22 mouse cellular contexts compared by ENCODE assay signal in the genomic region with DNA sequence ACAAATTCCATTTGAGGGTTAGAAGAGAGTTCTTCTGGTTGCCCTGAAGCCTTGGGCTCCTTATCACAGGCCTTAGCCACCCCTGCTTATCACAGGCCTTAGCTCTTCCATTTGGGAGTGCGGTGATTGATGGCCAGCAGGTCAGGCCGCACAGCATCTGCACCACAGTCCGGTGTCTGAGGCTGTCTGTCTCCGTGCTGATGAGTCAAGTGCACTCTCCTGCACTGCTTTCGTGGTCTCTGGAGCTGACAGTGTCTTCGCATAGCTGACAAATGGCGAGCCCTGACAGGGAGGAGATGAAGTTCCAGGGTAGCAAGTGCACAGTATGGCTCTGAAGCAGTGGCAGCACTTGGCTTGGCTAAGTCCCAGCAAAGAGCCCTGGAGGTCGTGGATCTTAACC.
DNase-seq lines count a peak whose midpoint lies in the region; ATAC-seq and TF ChIP-seq lines count a peak whose summit lies in the region.
"Had no signal": no experiment of that assay in that cellular context is flagged by ENCODE, and none has a peak within 500 bp of the region (broad histone marks: within the 10 kb centered on the region; RNA-seq: fewer than 3 reads in every experiment).

No protein-coding gene starts in this region.

- TF ChIP-seq POLR2A in spleen, adult 2 months (IDR thresholded peaks at IDR 0.05; ENCODE audit: low read depth, low read length), result no peak

- H3K27ac ChIP-seq in spleen, adult 2 months (ENCODE audit: insufficient read depth, low read length), result peak overlapping the region; percentile 70
- H3K27ac ChIP-seq: embryonic facial prominence, embryonic 12.5 days; forebrain, embryonic 12.5 days; heart, adult 2 months; heart, embryonic 13.5 days; hindbrain, embryonic 12.5 days had no signal

- H3K4me1 ChIP-seq in megakaryocyte, embryonic 14.5 days, result no peaks in the 10 kb centered on the region
- H3K4me1 ChIP-seq in spleen, adult 2 months (ENCODE audit: control insufficient read depth, insufficient read depth, insufficient read length), result peaks cover 13% of the 10 kb centered on the region
- H3K4me1 ChIP-seq: embryonic facial prominence, embryonic 12.5 days; heart, embryonic 13.5 days had no signal

- no peak for ATAC-seq in megakaryocyte, adult 5-6 weeks (ENCODE audit: poor library complexity, severe bottlenecking)
- ATAC-seq: CD4-positive, CD25-positive, alpha-beta regulatory T cell, adult 4 months; forebrain, embryonic 16.5 days; hindbrain, embryonic 16.5 days; inflammation-experienced regulatory T-cells, adult 6 months had no signal

- H3K4me3 ChIP-seq in megakaryocyte, embryonic 14.5 days (replicated peaks), result peak overlapping the region; percentile 26
- H3K4me3 ChIP-seq in spleen, adult 2 months (ENCODE audit: extremely low read depth, insufficient read depth, insufficient read length), result no peak overlapping the region
- H3K4me3 ChIP-seq: embryonic facial prominence, embryonic 12.5 days; forebrain, embryonic 12.5 days; heart, adult 2 months; heart, embryonic 13.5 days; hindbrain, embryonic 12.5 days had no signal

- WGBS in spleen, adult 2 months, result 71% methylated on average over 8 of the region's 8 CpGs

- DNase-seq in adrenal gland, adult (ENCODE audit: inconsistent age in 2 of 2, low spot score in 1 of 2), result peak; percentile 29 to 66
- no peak for DNase-seq in adrenal gland, adult 8-10 months
- peak; percentile 83 for DNase-seq in heart, adult 11 months
- no peak for DNase-seq in heart, adult 8-10 months (ENCODE audit: low spot score)
- no peak for DNase-seq in spleen, adult 2 months (ENCODE audit: low read depth in 1 of 2, low spot score in 2 of 2)
- no peak for DNase-seq in spleen, adult 12 weeks (ENCODE audit: low spot score)
- DNase-seq: cerebellum, adult 2 months; cerebellum, postnatal 10 days; gastrocnemius, postnatal 10 days; heart, adult 2 months; heart, postnatal 4 days had no signal

- H3K36me3 ChIP-seq in megakaryocyte, embryonic 14.5 days (replicated peaks; ENCODE audit: low read length), result no peaks in the 10 kb centered on the region
- H3K36me3 ChIP-seq in spleen, adult 2 months (ENCODE audit: control insufficient read depth, insufficient read depth, low read length), result no peaks in the 10 kb centered on the region
- H3K36me3 ChIP-seq: embryonic facial prominence, embryonic 12.5 days; forebrain, embryonic 12.5 days; G1E; heart, embryonic 13.5 days; hindbrain, embryonic 12.5 days had no signal

- H3K27me3 ChIP-seq in megakaryocyte, embryonic 14.5 days (replicated peaks), result peaks cover 2% of the 10 kb centered on the region
- no peaks in the 10 kb centered on the region for H3K27me3 ChIP-seq in spleen, adult 2 months (ENCODE audit: control insufficient read depth, insufficient read depth, low read length)
- H3K27me3 ChIP-seq: embryonic facial prominence, embryonic 12.5 days; forebrain, embryonic 12.5 days; heart, embryonic 13.5 days; hindbrain, embryonic 12.5 days had no signal

- TF ChIP-seq CTCF in spleen, adult 2 months (IDR thresholded peaks at IDR 0.05; ENCODE audit: extremely low read depth, insufficient read depth, insufficient read length, insufficient replicate concordance), result no peak

- peaks cover 43% of the 10 kb centered on the region for H3K9me3 ChIP-seq in megakaryocyte, embryonic 14.5 days

Comparison
In these comparisons a context has a peak if more than half of its experiments do, and no peak if none do; other contexts are left out.
1. DNase-seq: peak in adrenal gland, adult (2 of 2) and heart, adult 11 months (single experiment); none in adrenal gland, adult 8-10 months (single experiment), heart, adult 8-10 months (single experiment), spleen, adult 2 months (0 of 2) and spleen, adult 12 weeks (single experiment).